Mouse (Mus musculus) G1E (cell line): ENCODE measurements around the gene Fbxo36. TPM values are rescaled to one million over a fixed set of nuclear protein-coding genes. Genes with fewer than 3 reads are reported as not detected.

Experiments
- ATAC-seq: 2 replicates; pipeline ENCODE4 v1.8.0; 2016; ENCODE audit warnings: mild to moderate bottlenecking; ENCODE audit not compliant: insufficient number of reproducible peaks, poor library complexity, low FRiP score, severe bottlenecking; ENCODE audit errors: extremely low read depth
- DNase-seq: peaks from one replicate; pipeline ENCODE4 v3.0.0; 2012; ENCODE audit warnings: low spot score
- H3K27me3 ChIP-seq: 2 replicates; pipeline ENCODE4 v1.6.1; 2012; ENCODE audit warnings: mild to moderate bottlenecking, low read length, inconsistent platforms; ENCODE audit not compliant: insufficient read depth
- H3K36me3 ChIP-seq: replicated peaks from 2 replicates; pipeline ENCODE3; 2012; ENCODE audit warnings: mild to moderate bottlenecking, inconsistent platforms
- H3K4me1 ChIP-seq: 2 replicates; pipeline ENCODE4 v1.6.1; 2012; ENCODE audit warnings: low read depth, low read length, inconsistent platforms, mixed read lengths; ENCODE audit not compliant: insufficient read depth
- H3K4me3 ChIP-seq: 2 replicates; pipeline ENCODE4 v1.5.1; 2012; ENCODE audit warnings: low read depth, mild to moderate bottlenecking, inconsistent platforms, low read length, moderate library complexity, mixed read lengths
- H3K9me3 ChIP-seq: replicated peaks from 2 replicates; pipeline ENCODE4 v1.6.1; 2012; ENCODE audit warnings: inconsistent platforms
- CTCF ChIP-seq: IDR thresholded peaks from 2 replicates; pipeline ENCODE4 v1.5.1; 2012; ENCODE audit warnings: low read depth, low read length, inconsistent platforms, mixed read lengths
- GATA1 ChIP-seq: IDR thresholded peaks from 2 replicates; pipeline ENCODE4 v1.6.1; 2012; ENCODE audit warnings: borderline replicate concordance, low read length, inconsistent platforms, mixed read lengths
- GATA2 ChIP-seq: IDR thresholded peaks from 2 replicates; pipeline ENCODE4 v1.6.1; 2012; ENCODE audit warnings: low read depth, low read length, inconsistent platforms, borderline replicate concordance
- POLR2AphosphoS5 ChIP-seq: IDR thresholded peaks from 2 replicates; pipeline ENCODE4 v1.6.1; 2012; ENCODE audit warnings: low read depth, low read length, inconsistent platforms; ENCODE audit not compliant: insufficient replicate concordance
- TAL1 ChIP-seq: conservative IDR thresholded peaks from 2 replicates; pipeline ENCODE4 v1.6.1; 2012; ENCODE audit warnings: low read depth, low read length, inconsistent platforms, mixed read lengths
- polyA plus RNA-seq: library from polyadenylated mRNA; stranded (reverse); fragments of >175 nt; gene quantifications from 2 replicates; pipeline ENCODE4 v1.2.3, GENCODE M21; 2012
- total RNA-seq, 2 experiments: library from RNA; stranded (forward) in 1 of 2; stranded (reverse) in 1 of 2; fragments of 200-1000 nt in 1 of 2; fragments of >200 nt in 1 of 2; fragmentation: Nextera tagmentation in 1 of 2; gene quantifications; 2 replicates each; pipeline ENCODE4 v1.2.3; 2014 to 2017

The Fbxo36 gene
- total and polyA plus RNA-seq, 3 experiments = 2.1 to 28.0 (median 10.9) TPM

DNA sequence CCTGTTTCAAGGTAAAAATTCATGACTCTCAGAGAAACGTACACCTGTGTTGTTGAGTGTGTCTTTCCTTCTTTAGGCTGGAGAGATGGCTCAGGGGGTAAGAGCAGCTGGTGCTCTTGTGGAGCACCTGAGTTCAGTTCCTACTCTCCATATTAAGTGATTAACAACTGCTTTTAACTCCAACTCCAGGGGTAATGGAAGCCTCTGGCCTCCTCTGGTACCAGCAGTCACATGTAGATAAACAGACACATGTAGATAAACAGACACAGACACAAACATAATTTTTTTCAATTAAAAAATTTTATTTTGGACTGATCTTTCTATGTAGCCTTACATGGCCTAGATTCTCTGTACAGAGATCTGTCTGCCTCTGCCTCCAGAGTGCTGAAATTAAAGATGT is 14.1 kb downstream of the Fbxo36 start:
- no peak for DNase-seq
- Histone ChIP-seq H3K27me3 (no peaks in the 10 kb centered on the region), H3K4me3 (no peak overlapping the region), H3K9me3 (no peaks in the 10 kb centered on the region), H3K36me3 (peaks cover 5% of the 10 kb centered on the region), H3K4me1 (peaks cover 73% of the 10 kb centered on the region)
- TF ChIP-seq TAL1 (0 out of 2 replicates have a peak, but pooled peaks have one; percentile 22), POLR2AphosphoS5 (no peak)
- no peak for ATAC-seq

DNA sequence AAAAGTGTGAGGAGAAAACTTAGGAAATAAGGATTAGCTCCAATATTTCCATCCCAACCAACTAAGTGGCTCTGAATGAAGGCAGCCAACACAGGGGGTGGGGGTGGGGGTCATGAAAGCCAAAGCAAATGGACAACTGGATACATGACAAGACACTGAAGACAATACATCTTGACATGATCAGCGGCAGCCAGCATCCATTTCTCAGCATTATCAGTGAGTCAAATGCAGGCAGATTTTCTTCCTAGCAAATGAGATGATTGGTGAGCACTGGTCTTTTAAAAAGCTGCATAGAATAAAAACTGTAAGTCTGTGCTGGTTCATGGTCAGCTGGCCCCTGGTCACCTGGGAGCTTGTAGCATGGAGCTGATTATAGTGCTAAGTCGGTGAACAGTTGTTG is 15.3 kb downstream of the Fbxo36 start:
- no peak for DNase-seq
- no peak for ATAC-seq
- TF ChIP-seq POLR2AphosphoS5 (no peak), GATA2 (no peak)
- H3K9me3 ChIP-seq = no peaks in the 10 kb centered on the region
- no peaks in the 10 kb centered on the region for H3K36me3 ChIP-seq
- H3K4me1 ChIP-seq = peaks cover 68% of the 10 kb centered on the region
- no peak overlapping the region for H3K4me3 ChIP-seq
- H3K27me3 ChIP-seq = no peaks in the 10 kb centered on the region

DNA sequence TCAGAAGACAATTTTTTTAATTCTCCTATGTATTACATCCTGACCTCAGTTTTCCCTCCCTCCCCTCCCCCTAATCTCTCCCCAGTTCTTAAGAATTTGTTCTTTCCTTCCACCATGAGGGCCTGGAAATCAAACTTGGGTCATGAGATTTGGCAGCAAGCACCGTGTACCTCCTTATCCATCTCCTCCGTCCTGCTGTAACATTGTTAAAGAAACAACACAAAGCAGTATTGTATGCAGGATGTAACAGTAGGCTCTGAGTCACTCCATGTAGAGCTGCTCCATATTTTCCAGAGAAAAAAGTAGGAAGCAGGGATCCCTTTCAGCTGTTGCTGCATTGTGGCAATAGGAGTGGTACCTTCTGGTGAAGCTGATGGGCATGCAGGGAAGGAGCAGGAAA is 16.1 kb downstream of the Fbxo36 start:
- no peak for DNase-seq
- no peaks in the 10 kb centered on the region for H3K27me3 ChIP-seq
- H3K4me1 ChIP-seq = peaks cover 68% of the 10 kb centered on the region
- no peak for ATAC-seq
- no peaks in the 10 kb centered on the region for H3K9me3 ChIP-seq
- H3K36me3 ChIP-seq = no peaks in the 10 kb centered on the region
- H3K4me3 ChIP-seq = no peak overlapping the region
- TF ChIP-seq GATA1 (no peak), CTCF (no peak)

DNA sequence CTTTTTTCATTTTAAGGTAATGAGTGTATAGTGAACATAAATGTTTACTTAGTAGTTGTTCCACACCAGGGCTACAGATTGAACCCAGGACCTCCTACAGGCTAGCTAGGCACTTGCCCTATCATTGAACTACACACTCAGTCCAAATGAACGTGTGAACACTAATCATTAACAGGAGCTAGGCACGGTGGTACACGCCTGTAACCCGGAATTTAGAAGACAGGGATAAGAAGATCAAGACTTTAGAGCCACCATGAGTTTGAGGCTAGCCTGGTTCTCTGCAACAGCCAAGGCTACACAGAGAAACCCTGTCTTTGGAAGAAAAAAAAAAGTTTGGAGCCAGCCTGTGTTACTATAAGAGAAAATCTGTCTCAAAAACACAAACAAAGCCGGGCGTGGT is 20.0 kb downstream of the Fbxo36 start:
- H3K9me3 ChIP-seq = no peaks in the 10 kb centered on the region
- peaks cover 55% of the 10 kb centered on the region for H3K4me1 ChIP-seq
- H3K4me3 ChIP-seq = no peak overlapping the region
- DNase-seq (no peak), ATAC-seq (no peak)
- TF ChIP-seq GATA1 = no peak
- TF ChIP-seq POLR2AphosphoS5 = no peak
- no peak for TF ChIP-seq TAL1
- TF ChIP-seq GATA2 = no peak
- TF ChIP-seq CTCF = no peak
- no peaks in the 10 kb centered on the region for H3K27me3 ChIP-seq
- no peaks in the 10 kb centered on the region for H3K36me3 ChIP-seq

DNA sequence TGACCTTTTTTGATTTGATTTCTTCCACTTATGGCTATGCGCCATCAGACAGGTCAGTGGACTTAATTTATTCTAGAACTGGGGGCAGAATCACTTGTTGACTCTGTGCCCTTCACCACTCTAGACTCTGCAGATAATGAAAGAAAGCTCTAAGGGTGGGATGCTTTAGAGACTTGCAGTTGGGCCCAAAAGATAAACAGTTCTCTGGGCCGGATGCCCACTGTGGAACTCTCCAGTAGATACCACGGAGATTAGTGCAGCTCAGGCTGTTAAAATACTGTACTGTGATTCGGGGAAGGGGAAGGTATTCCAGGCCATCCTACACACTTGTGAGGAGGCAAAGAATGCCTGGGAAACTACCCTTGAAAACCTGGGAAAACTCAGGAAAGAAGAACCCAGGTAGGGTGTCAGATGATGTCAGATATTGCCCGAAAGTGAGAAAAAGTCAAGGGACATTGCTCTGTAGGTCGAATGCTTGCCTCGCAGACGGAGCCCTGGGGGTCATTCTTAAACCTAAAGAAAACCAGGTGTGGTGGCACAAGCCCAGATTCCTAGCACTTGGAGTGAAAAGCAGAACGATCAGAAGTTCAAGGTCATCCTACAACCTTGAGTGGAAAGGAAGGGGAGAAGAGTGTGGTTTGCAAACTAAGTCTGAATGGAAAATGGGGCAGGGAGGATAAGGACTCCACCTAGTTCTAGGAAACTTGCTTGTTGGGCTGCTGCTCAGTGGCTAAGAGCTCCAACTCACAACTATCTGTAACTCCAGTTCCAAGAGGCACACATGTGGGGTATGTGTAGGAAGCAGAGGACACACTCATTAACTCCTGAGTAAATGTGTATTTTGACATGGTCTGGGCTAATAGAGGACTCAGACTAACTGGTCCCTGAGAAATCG is 21.0 kb downstream of the Fbxo36 start:
- H3K4me3 ChIP-seq = no peak overlapping the region; the same call in 1 of the 2 replicates
- no peak for DNase-seq
- no peak for TF ChIP-seq GATA1
- H3K27me3 ChIP-seq = no peaks in the 10 kb centered on the region
- H3K4me1 ChIP-seq = peaks cover 51% of the 10 kb centered on the region
- peak; percentile 24; the same call in 1 of the 2 replicates for ATAC-seq
- no peaks in the 10 kb centered on the region for H3K36me3 ChIP-seq
- no peaks in the 10 kb centered on the region for H3K9me3 ChIP-seq

DNA sequence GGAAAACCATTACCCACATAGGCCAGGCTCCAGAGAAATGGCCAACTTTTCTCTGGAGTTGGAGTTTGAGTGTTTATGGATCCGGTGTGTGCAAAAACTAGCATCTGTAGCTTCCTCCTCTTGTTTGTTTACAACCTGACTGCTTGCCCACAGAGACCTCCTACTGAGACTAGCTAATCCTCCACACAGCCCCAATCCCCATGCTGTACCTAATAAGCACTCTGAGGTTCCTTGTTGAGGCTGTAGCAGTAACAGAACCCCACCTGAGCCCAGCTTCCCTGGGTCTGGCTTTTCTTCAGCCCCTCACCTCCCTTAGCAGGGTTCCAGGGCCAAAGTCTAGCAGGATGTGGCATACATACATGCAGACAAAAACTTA is 21.6 kb downstream of the Fbxo36 start:
- no peaks in the 10 kb centered on the region for H3K36me3 ChIP-seq
- DNase-seq = no peak
- no peak for ATAC-seq
- TF ChIP-seq GATA1 (no peak), POLR2AphosphoS5 (no peak), GATA2 (no peak), CTCF (no peak), TAL1 (no peak)
- H3K4me1 ChIP-seq = peaks cover 47% of the 10 kb centered on the region
- no peak overlapping the region for H3K4me3 ChIP-seq
- H3K9me3 ChIP-seq = no peaks in the 10 kb centered on the region
- H3K27me3 ChIP-seq = no peaks in the 10 kb centered on the region

DNA sequence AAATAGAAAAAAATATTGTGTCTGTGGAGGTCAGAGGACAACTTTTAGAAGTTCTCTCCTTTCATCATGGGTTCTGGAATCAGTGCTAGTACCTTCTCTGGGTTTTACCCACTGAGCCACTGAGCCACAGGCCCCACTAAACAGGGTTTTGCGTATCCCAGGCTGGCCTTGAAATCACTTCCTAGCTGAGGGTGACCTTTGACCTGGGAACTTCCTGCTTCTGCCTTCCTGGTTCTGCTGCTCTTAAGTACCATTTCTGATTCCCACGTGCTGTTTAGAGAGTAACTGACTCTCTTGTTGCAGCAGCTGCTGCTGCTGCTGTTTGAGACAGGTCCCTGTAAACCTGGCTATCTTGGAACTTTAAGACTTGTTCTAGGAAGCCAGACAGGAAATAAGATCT is 25.0 kb downstream of the Fbxo36 start:
- H3K36me3 ChIP-seq = no peaks in the 10 kb centered on the region
- H3K9me3 ChIP-seq = no peaks in the 10 kb centered on the region
- H3K27me3 ChIP-seq = no peaks in the 10 kb centered on the region
- DNase-seq = no peak
- peaks cover 64% of the 10 kb centered on the region for H3K4me1 ChIP-seq
- ATAC-seq = no peak
- no peak overlapping the region for H3K4me3 ChIP-seq
- no peak for TF ChIP-seq CTCF
- no peak for TF ChIP-seq GATA1
- TF ChIP-seq GATA2 = no peak
- TF ChIP-seq POLR2AphosphoS5 = no peak
- TF ChIP-seq TAL1 = no peak
